Mouse (Mus musculus): ENCODE data around the gene Mocs1. TPM values are rescaled to one million over a fixed set of nuclear protein-coding genes. Genes with fewer than 3 reads are reported as not detected.

The Mocs1 gene
- 10 to 100 TPM in 1 of 2 experiments, 1 to 10 TPM in 1; 9.9 to 14.2 TPM for total RNA-seq (2021)

DNA sequence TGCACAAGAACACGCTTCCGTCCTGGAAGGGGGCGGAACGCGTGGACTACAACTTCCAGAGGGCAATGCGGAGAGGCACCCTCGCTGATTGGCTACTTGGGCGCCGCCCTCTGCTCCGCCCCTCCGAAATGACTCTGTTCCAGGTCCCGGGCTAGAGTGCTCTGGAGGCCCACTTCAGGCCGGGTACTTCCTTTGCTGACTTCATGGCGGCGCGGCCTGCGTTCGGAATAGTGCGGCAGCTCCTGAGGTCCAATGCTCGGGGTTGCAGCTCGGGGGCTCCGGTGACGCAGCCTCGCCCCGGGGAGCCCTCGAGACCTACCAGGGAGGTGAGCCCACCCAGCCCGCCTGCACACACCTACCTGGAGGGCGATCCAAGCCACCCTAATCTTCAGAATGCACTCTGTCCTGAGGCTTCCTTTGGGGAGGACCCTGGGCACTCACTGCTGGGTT, at the start of gene Mocs1:
Gene Mocs1 (plus strand): TSS at position 124 of the 450 bp plus-strand sequence.
- peak; percentile 92 for DNase-seq

DNA sequence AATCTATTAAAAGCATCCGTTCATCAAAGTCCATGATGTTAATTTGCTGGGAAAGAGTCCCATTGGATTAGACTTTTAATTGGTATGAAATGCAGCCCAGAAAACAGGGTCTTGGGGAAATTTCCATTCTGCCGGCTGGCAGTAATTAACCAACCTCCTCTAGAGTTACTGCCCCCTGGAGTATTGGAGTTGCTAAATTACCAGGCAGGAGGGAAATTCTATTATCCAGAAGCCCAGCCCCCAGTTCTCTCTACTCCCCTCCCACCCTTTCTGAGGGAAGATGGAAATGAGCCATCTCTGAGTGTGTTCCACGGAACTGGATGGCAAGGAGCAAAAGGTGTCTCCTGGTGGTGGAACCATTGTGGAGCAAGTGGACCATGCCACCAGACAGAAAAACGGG, 48.5 kb upstream of the Mocs1 start:
- no peak for DNase-seq

DNA sequence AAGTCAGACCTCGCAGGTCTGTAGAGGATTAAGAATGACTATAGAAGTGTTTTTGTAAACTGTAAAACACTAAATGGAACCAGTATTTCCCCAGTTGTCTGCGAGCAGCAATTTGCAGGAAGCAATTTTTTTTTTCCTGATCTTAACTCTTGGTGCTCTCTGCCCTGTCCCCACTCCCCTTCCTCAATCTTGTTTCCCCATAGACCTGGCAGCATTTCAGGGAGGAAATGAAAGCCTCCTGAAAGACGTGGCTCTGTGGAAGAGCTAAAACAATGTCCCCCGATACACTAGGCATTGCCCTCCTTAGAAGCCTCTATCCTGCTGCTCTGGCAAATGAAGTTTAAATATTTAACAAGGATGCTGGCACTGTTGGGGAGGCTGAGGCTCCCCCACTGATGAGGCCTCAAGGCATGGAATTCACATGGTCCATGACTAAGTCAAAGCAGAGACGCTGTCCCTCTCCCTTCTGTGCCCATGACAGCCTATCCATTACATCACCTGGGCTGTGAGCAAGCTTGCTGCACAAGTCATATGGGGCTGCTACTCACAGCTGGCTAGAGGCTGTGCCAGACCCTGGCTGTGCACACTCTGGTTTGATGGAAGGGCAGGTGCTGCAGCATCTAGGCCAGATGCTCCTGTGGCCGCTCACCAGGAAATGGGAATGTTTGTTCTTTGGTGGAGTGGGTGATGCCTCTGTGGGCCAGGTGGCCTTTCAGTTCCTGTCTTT, 43.8 kb upstream of the Mocs1 start:
- no peak for DNase-seq

DNA sequence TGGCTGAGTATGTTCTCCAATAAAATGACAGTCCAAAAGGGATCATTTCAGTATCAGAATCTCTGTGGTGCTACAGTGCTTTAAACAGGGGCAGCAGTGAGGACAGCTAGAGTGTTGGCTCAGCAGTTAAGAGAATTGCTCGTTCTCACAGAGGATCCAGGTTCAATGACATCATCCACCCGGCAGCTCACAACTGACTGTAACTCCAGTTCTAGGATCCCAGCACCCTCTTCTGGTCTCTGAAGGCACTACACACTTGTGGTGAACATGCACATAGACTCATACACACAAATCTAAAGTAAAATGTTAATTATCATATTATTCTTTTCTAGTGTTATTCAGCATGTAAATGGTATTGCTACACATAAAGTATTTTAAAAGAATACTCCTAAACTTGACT, 40.4 kb upstream of the Mocs1 start:
- DNase-seq: no peak

DNA sequence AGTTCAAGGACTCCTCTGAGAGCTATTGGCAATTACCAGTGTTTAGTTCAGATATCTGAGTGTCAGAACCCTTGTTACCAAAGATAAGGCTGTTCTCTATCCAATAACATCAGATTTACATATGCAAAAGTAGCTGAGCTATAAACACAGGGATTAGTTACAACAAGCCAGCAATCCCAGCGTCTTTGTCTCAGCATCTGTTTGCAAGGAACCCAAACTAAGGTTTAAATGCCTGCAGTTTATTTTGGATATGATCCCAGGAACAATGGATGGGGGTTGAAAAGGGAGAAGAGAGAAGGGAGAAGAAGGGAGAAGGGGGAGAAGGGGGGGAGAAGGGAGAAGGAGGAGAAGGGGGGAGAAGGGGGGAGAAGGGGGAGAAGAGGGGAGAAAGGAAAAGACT, 35.4 kb upstream of the Mocs1 start:
- DNase-seq: no peak

DNA sequence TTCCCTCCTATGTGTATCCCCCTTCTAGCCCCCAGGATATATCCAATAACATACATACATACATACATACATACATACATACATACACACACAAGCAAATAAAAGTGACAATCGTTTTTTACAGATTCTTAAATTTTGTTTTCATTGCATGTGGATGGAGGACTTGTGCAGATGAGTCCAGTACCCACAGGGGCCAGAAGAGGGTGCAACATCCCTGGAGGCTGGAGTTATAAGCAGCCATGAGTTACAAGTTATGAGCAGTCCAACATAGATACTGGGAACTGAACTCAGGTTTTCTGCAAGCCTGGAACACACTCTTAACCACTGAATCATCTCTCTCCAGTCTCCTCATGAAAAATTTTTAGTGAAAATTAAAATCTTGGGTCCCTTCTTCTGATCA, 33.3 kb upstream of the Mocs1 start:
- no peak for DNase-seq

DNA sequence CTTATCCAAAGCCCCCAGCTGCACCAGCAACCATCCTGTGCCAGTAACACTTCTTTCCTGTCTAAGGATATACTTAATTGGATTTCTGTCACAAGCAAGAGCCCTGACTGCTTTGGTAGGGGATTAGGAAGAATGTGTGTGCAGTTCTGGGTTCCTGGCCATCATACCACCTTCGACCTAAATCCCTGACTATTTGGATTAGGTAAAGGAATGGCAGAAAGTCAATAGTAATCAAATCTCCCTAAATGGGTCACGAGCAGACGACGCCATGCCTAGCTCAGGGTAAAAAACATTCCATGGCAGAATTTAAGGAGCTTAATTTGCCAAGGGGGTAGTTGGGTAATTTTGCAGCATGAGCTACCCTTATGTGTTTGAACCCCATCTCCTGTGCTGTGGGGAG, 28.6 kb upstream of the Mocs1 start:
- no peak for DNase-seq

DNA sequence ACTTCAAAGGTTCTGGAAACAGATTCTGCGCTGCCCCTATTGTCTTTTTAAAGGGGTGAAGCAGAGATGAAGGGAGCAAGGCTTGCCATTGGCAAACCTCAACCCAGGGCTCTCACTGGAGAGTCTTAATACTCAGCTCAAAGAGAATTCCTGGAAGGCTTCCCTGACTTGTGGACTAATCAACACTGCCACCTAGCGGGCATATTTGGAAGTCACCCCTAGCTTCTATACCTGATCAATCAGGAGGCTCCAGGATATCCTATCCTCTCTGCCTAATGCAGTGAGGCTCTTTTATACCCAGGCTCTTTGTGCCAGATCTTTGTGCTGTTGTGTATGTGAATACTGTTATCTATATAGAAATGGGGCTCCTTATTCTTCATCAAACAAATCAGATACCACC, 28.0 kb upstream of the Mocs1 start:
- peak; percentile 73 to 74 for DNase-seq

DNA sequence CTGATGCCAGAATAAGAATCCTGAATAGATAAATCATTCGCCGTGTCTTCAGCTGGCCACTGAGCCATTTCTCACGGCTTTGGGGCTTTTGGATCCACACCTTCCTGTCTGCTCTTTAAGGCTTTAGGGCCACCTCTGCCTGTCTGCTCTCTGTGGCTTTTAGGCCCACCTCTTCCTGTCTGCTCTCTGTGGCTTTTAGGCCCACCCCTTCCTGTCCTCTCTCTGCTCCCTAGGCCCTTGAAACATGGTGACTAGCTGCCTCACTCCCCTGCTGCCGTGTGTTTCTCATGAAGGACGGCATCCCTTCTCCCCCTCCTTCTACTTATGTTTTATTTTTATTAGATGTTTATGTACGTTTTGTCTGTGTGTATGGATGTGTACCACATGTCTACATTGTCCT, 25.0 kb upstream of the Mocs1 start:
- DNase-seq: no peak

DNA sequence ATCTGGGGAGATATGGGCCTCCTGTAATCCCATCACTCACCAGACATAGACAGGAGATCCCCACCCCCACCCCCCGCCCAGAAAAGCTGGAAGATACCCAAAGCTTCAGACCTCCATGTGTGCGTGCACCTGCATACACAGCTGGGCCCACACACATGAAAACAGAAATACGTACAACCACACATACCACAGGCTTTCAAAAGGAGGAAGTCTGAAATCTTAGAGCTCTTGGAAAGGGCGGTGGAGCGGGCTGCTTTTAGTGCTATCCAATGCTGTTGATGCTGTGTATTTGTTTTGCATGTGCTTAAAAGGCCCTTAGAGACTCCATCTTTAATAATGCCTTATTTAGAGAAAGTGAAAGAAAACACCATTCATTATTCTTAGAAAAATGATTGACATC, 22.2 kb upstream of the Mocs1 start:
- DNase-seq: no peak

DNA sequence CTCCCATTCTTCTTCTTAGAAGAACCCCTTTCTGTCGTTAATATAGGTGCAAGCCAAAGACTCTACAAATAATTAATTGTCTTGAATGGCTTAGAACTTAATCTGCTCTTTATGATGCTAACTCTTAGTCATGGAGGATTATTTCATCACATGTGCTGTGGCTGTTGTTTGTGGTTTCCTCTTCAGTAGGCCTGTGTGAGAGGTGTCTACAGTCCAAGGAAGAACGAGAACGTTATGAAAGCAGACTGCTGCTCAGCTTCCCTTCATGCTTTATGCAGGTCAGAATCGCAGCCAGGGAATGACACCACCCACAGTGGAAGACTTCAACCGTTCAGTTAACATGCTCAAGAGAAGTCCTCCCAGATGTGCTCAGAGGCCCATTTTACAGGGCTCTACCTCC, 15.2 kb upstream of the Mocs1 start:
- DNase-seq: no peak

DNA sequence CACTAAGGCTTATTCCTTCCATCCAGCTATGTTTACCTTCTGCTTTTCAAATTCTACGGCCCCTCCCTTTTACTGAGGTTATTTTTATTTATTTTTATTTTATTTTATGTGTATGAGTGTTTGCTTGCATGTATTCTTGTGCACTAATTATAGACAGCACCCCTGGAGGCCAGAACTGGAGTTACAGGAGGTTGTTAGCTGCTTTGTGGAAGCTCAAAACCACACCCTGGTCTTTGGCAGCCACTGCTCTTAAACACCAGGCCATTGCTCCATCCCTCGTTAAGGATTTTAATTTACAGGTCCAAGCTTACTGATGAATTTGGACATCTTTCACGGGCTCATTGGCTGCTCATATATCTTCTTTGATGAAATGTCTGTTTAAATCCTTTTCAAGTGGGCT, 14.6 kb upstream of the Mocs1 start:
- no peak for DNase-seq

DNA sequence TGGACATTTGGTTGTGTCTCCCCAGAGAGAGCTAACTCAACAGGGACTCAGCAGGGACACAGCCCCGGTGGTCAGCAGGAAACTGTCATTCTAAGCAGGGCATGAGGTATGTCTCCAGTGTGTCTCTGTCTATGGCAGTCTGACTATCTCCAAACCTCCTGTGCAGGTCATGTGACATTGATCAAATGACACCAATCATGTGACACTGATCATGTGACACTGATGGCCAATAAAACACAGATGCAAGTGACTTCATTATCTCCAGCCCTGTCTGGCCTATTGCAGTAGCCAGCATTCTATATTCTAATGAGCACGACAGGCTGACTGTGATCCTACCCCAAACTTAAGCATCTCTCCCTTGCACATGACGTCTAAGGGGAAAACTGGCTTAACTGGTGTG, 11.9 kb upstream of the Mocs1 start:
- no peak for DNase-seq

DNA sequence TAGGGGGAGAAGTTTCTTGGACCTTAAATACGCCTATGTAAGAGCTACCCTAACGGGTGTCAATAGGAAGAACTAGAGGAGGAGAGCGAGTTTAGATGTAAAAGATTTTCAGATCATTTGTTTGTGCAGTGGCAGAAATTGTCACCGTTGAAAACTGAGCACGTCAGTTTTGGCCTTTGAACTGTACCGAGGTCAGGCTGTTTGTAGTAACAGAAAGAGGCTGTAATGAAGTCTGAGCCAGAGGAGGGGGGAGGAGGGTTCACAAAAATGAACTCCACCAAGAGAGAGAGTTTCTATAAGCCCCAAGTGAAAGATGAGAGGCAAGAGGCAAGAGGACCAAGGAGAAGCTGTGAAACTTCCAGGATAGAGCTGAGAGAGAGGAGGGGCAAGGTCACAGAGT, 8.3 kb upstream of the Mocs1 start:
- DNase-seq: no peak

DNA sequence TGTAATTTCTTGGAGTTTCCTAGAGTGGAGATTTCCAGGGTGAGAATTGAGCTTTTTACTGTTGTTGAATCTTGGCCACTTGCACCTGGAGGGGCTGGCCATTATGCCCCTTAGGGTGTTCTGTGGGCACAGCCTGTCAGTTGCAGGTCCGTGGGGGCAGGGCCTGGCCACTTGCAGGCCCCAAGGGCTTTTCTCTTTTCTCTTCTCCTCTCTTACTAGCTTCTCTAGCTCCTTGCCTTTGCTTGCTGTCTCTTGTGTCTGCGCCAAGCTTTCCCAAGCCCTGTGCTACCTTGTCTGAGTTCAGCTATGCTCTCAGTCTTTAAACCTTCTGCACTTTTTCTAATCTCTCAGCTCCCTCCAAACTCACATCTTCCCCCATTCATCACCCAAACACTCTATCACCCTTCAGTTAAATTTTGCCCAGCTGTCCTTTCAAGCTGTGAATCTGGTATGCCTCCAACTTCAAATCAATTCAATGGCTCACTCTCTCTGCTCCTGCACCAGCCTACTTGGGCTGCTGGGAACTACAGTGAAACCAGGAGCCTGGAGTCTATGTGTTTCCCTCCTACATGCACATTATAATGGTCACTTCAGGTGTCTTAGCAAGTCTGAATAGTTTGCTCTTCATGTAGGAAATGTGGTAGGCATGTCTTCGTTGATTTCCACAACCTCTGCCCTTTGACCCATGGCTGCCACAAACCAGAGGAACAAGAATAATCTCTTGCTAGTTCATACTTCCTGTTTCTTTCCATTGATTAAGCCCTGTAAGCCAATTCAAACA, 5.7 kb upstream of the Mocs1 start:
- DNase-seq: peak in 1 of 2 experiments; percentile 37

DNA sequence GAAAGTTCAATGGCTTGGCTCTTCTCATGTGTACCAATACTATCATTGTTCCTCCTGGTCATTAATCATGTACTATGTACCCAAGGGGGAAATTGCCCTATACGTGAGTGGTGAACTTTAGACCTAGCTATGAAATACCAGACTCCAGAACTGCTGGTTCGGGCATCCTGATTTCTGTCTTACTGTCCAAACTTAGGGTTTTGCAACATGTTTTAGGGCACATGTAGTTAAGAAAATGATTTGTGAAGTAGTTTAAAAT, 5.2 kb upstream of the Mocs1 start:
- no peak for DNase-seq

DNA sequence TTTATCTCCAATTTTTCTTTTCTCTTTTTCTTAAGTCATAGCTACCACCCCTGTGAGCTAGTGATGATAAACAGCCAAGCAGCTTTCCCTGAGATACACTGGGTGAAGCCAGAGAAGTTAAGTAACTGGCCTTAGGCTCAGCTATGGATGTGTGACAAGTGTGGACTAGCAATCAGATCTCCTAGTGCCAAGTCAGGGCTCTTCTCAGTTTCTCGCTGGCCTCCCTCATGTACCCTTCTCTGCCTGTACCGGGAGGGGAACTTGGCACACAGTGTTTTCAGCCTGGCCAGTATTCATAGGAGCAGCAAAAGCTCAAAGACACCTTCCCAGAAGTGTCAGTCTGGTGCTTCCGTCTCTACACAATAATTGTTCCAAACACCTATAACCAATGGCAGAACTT, 4.3 kb upstream of the Mocs1 start:
- no peak for DNase-seq

DNA sequence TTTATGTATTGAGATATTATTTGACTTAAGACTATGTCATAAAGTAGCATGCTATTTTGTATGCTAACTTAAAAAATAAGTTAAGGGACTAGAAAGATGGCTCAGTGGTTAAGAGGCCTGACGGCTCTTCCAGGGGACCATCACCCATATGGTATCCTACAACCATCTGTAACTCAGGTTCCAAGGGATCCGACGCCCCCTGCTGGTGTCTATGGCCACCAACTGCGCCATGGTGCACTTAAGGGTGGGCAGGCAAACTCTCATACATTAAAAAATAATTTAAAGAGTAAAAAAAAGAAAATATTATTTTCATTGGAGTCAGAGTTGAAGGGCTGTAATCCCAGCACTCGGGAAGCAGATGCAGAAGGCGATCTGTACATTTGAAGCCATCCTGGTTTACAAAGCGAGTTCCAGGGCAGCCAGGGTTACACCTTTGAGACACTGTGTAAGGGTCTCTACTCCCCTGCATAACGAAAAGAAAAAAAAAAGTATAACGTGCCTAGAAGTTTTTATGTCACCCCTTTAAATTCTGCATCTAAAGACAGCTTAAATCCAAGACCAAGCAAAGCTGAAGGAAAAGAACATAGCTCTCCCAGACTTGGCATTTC, 427 bp upstream of the Mocs1 start:
- no peak for DNase-seq

DNA sequence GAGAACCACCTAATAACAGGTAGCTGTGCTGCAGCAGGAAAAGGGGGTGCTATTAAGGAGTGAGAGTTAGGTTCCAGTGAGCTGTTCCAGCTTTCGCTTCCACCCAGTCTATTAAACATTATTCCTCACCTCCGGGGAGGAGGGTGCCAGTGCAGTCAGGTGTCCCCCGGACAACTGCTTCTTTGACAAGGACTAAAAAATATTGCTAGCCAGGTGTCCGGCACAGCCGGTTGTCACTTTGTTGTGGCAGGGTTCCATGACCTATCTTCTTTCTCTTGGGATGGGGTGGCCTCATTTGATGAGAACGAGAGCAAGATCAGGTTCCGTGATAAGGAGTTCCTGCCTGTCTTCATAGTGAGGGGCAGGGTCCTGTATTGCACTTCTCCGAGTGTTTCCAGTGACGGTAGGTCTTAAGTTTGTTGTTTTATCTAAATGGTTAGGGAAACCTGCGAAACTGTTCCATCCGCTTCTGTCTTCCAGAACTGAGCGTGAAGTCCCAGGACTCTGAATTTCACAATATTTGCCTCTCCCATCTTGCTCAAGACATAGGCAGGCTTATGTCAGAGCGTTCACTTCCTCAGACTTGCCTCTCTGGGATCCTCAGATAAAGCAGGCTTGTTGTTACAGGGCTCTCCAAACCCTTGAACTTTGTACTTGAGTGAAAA, 721 bp downstream of the Mocs1 start:
- no peak for DNase-seq

DNA sequence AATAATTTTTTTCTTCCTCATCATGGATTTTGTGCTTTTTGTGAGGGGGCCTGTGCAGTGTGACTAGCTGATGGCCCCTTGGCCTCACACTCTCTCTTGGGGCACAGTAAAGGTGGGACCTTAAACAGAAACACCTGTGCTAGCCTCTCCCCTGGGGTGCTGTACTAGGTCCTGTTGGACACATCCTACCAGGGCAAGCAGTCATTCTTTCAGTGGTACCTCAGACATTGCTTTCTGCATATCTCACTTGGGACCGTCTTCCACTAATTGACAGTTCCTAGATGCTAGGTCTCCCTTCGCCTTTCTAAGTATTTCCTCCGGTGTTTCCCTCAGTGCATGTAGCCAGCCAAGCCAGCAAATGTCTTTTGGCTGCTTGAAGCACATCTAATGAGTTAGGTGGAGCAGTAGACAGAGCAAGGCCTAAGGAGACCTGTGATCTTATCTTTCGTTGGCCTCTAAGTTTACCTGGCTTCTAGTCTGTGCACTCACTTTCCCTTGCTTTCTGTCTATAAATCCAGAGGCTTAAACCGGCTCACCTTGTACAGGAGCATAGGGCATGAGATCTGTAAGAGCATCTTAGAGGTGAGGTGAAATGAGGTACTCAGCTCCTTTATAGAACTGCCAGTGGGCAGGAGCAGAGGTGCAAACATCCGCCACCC, 1.4 kb downstream of the Mocs1 start:
- DNase-seq: no peak

DNA sequence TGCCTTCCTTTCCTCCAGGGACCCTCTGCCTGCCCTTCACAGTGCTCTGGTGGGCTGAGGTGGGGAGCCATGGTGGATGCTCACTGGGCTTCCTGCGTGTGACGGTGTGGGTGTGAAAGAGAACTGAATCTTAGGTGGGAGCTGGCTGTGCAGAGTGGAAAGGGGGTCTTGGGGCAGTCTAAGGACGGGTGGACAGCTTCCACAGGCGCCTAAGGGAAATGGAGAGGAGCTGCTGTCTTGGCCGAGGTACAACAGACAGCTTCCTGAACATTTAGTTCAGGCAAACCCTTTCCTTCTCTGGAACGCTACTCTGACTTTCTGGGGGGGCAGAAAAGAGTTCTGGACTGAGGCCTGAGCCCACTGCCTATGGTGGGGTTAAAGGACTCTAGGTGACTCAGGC, 2.0 kb downstream of the Mocs1 start:
- no peak for DNase-seq

DNA sequence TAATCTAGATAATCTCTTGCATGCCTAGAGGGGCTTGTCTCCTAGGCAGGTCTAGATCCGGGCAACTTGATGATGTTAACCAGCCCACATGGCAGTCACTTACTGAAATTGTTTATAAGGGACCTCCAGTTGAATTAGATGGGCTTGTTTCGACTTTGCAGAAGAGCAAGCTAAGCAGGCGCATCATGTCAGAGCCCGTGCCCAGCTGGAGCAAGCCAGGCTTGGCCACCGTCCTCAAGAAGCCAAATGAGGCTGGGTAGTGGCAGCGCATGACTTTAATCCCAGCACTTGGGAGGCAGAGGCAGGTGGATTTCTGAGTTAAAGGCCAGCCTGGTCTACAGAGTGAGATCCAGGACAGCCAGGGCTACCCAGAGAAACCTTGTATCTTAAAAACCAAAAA, 3.0 kb downstream of the Mocs1 start:
- DNase-seq: no peak
